Mouse (Mus musculus) C2C12 (cell line): Measurements from ENCODE around the gene Msmo1. TPM values are rescaled to one million over a fixed set of nuclear protein-coding genes. Genes with fewer than 3 reads are reported as not detected.

ENCODE experiments used
- H3K27me3 ChIP-seq: one replicate; pipeline ENCODE4 v1.6.1; 2011; ENCODE audit not compliant: control insufficient read depth, insufficient read depth, insufficient read length
- H3K36me3 ChIP-seq: one replicate; pipeline ENCODE4 v1.6.1; 2011; ENCODE audit not compliant: control insufficient read depth, insufficient read depth
- H3K4me3 ChIP-seq: one replicate; pipeline ENCODE4 v1.5.1; 2011; ENCODE audit warnings: mild to moderate bottlenecking, control low read depth; ENCODE audit not compliant: poor library complexity, insufficient read depth, severe bottlenecking
- H3K79me2 ChIP-seq: one replicate; pipeline ENCODE4 v1.6.1; 2011; ENCODE audit not compliant: control insufficient read depth, insufficient read depth
- H3K79me3 ChIP-seq: one replicate; pipeline ENCODE4 v1.6.1; 2011; ENCODE audit warnings: low read depth, control low read depth
- H3ac ChIP-seq: one replicate; pipeline ENCODE3; 2011; ENCODE audit warnings: low read depth; ENCODE audit not compliant: control insufficient read depth, insufficient read length
- CEBPB ChIP-seq: IDR thresholded peaks from one replicate; pipeline ENCODE4 v1.6.1; 2011; ENCODE audit warnings: low read depth, mild to moderate bottlenecking, control low read depth, moderate library complexity
- CTCF ChIP-seq: IDR thresholded peaks from one replicate; pipeline ENCODE4 v1.5.1; 2011; ENCODE audit not compliant: control insufficient read depth, insufficient read depth, insufficient read length
- FOSL1 ChIP-seq: IDR thresholded peaks from one replicate; pipeline ENCODE4 v1.8.0; 2011; ENCODE audit warnings: mild to moderate bottlenecking, low read length; ENCODE audit not compliant: poor library complexity, insufficient read depth, severe bottlenecking
- MAX ChIP-seq: IDR thresholded peaks from one replicate; pipeline ENCODE4 v1.6.1; 2011; ENCODE audit warnings: mild to moderate bottlenecking, control low read depth
- MYOD1 ChIP-seq: IDR thresholded peaks from one replicate; pipeline ENCODE4 v1.6.1; 2011; ENCODE audit warnings: low read depth; ENCODE audit not compliant: control insufficient read depth, insufficient read length
- MYOG ChIP-seq: IDR thresholded peaks from one replicate; pipeline ENCODE4 v1.6.1; 2011; ENCODE audit not compliant: control insufficient read depth, insufficient read length; ENCODE audit errors: extremely low read depth
- USF1 ChIP-seq: IDR thresholded peaks from one replicate; pipeline ENCODE4 v1.6.1; 2011; ENCODE audit warnings: low read depth, mild to moderate bottlenecking, control low read depth, moderate library complexity
- long read RNA-seq, 2 experiments: library from polyadenylated mRNA; unstranded; transcript quantifications; one replicate each; pipeline ENCODE4 v2.0.0; 2019 to 2020
- polyA plus RNA-seq: library from polyadenylated mRNA; unstranded; fragments of >200 nt; fragmentation: generic; extraction: Trizol; gene quantifications from one replicate; pipeline ENCODE4 v1.2.1, GENCODE M21; 2012; ENCODE audit warnings: missing spikeins

Gene Msmo1
- polyA plus RNA-seq, result 44.7 TPM
- long read RNA-seq, experiment 1, transcript Msmo1-201 (6 exons, 2,044 nt), result major isoform, 173 of 191 reads
- long read RNA-seq, experiment 1, partial matches to known transcripts, result 11 of 191 reads
- long read RNA-seq, experiment 1, other reads (novel, unspliced or antisense), result 7 of 191 reads
- long read RNA-seq, experiment 2, transcript Msmo1-201 (6 exons, 2,044 nt), result major isoform, 491 of 515 reads
- long read RNA-seq, experiment 2, partial matches to known transcripts, result 3 of 515 reads
- long read RNA-seq, experiment 2, other reads (novel, unspliced or antisense), result 21 of 515 reads

GRCm38 (mm10) chr8:64733271-64733943 is at the start of gene Msmo1:
TSS of gene Msmo1 (minus strand) at chr8:64733792.
- H3K36me3 ChIP-seq, result peaks cover 28% of the 10 kb centered on the region
- TF ChIP-seq FOSL1, result no peak
- TF ChIP-seq MYOG, result no peak
- TF ChIP-seq USF1, result peak; percentile 25
- TF ChIP-seq CEBPB, result peak; percentile 36
- no peak for TF ChIP-seq MAX
- peak; percentile 6 for TF ChIP-seq MYOD1
- H3K4me3 ChIP-seq, result peak within 1 kb of the TSS; percentile 69
- H3ac ChIP-seq, result peak within 1 kb of the TSS; percentile 65
- peaks cover 41% of the 10 kb centered on the region for H3K79me3 ChIP-seq
- H3K27me3 ChIP-seq, result no peaks in the 10 kb centered on the region
- H3K79me2 ChIP-seq, result peaks cover 50% of the 10 kb centered on the region

GRCm38 (mm10) chr8:64781947-64782346 is 48.4 kb upstream of the Msmo1 start:
- Histone ChIP-seq H3K4me3 (no peak overlapping the region), H3K27me3 (no peaks in the 10 kb centered on the region), H3K36me3 (peaks cover 6% of the 10 kb centered on the region), H3K79me2 (no peaks in the 10 kb centered on the region), H3ac (no peak overlapping the region), H3K79me3 (no peaks in the 10 kb centered on the region)
- TF ChIP-seq FOSL1 (no peak), MYOG (no peak), MYOD1 (no peak), MAX (no peak), USF1 (no peak), CEBPB (no peak), CTCF (no peak)

GRCm38 (mm10) chr8:64777925-64778324 is 44.3 kb upstream of the Msmo1 start:
- Histone ChIP-seq H3K36me3 (peaks cover 6% of the 10 kb centered on the region), H3K4me3 (no peak overlapping the region), H3K79me2 (no peaks in the 10 kb centered on the region), H3K27me3 (no peaks in the 10 kb centered on the region), H3K79me3 (no peaks in the 10 kb centered on the region), H3ac (no peak overlapping the region)
- no peak for TF ChIP-seq MYOG

GRCm38 (mm10) chr8:64774136-64774535 is 40.5 kb upstream of the Msmo1 start:
- no peaks in the 10 kb centered on the region for H3K79me2 ChIP-seq
- H3K79me3 ChIP-seq, result no peaks in the 10 kb centered on the region
- H3K36me3 ChIP-seq, result peaks cover 6% of the 10 kb centered on the region
- TF ChIP-seq MYOG (no peak), CEBPB (no peak), CTCF (no peak), MAX (no peak), FOSL1 (no peak), MYOD1 (no peak), USF1 (no peak)
- H3ac ChIP-seq, result no peak overlapping the region
- H3K4me3 ChIP-seq, result no peak overlapping the region
- H3K27me3 ChIP-seq, result no peaks in the 10 kb centered on the region

GRCm38 (mm10) chr8:64770814-64771213 is 37.2 kb upstream of the Msmo1 start:
- Histone ChIP-seq H3ac (no peak overlapping the region), H3K79me3 (no peaks in the 10 kb centered on the region), H3K4me3 (peak overlapping the region; percentile 11), H3K79me2 (no peaks in the 10 kb centered on the region), H3K36me3 (no peaks in the 10 kb centered on the region), H3K27me3 (no peaks in the 10 kb centered on the region)
- TF ChIP-seq MYOD1 (no peak), CTCF (no peak), MAX (no peak), USF1 (no peak), MYOG (no peak), CEBPB (no peak), FOSL1 (no peak)
